Mouse (Mus musculus) bone marrow, adult 2 months (tissue): ENCODE data around the gene Fam78b.

Experiments
- CTCF ChIP-seq: fragments of 200-500 bp; IDR thresholded peaks from 2 replicates; pipeline ENCODE4 v1.5.1; 2011; ENCODE audit warnings: low read length, control low read depth; ENCODE audit not compliant: control insufficient read depth, insufficient read depth
- POLR2A ChIP-seq: fragments of 200-500 bp; IDR thresholded peaks from 2 replicates; pipeline ENCODE4 v1.6.1; 2011; ENCODE audit warnings: low read depth, mild to moderate bottlenecking, control low read depth, low read length, borderline replicate concordance; ENCODE audit not compliant: control insufficient read depth

- no peak for TF ChIP-seq CTCF
- TF ChIP-seq POLR2A, result no peak
Observed at GRCm38 (mm10) chr1:167090466-167090865, 89.2 kb downstream of the Fam78b start.
